Mouse (Mus musculus): ENCODE measurements at regions not wholly inside any gene's neighbourhood (a gene's known extent, or its start where the extent isn't known, plus 50 kb on each side); places are given as distances from the start of the nearest gene placed in this dataset.

- no peak for TF ChIP-seq CTCF (IDR thresholded peaks at IDR 0.05; ENCODE audit: extremely low read depth, insufficient read length, insufficient replicate concordance, low read depth, low read length)
- no peak for TF ChIP-seq POLR2A (IDR thresholded peaks at IDR 0.05; ENCODE audit: low read depth, low read length)
Measured at GRCm38 (mm10) chr2:128449294-128449693, 141.7 kb upstream of the Spdye4c start.

All from small intestine, adult 2 months (tissue).